Mouse (Mus musculus) activated CD4-positive, CD25-positive, alpha-beta regulatory T cell, adult 4 months (primary cell): ENCODE measurements around the gene Kcnma1. TPM values are rescaled to one million over a fixed set of nuclear protein-coding genes. Genes with fewer than 3 reads are reported as not detected.

ENCODE experiments used
- ATAC-seq: one replicate; pipeline ENCODE4 v1.8.0; 2017
- polyA plus RNA-seq, 2 experiments: library from polyadenylated mRNA; unstranded; fragments of 100-300 nt; shearing (Covaris generic); gene quantifications; one replicate each; pipeline ENCODE4 v1.2.1; 2017

The Kcnma1 gene
- polyA plus RNA-seq, 2 experiments from 2014 or later: not detected

DNA sequence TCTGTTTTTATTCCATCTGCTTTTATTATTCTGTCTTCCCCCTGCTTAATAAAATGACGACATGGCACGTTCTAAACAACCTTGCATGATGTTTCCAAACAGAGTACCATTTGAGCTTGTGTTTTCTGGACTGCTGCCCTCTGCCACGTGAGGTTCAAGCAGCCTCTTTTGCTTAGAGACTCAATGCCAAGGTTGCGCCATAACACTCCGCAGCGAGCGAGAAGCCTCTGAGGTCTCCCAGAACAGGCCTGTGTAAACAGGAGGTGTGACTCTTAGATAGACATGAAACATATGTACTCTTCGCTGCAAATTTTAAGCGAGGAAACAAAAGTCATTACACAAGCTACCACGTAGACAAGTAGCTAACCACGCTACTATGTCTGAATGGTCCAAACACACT lies 55.2 kb downstream of the Kcnma1 start:
- ATAC-seq: no peak

DNA sequence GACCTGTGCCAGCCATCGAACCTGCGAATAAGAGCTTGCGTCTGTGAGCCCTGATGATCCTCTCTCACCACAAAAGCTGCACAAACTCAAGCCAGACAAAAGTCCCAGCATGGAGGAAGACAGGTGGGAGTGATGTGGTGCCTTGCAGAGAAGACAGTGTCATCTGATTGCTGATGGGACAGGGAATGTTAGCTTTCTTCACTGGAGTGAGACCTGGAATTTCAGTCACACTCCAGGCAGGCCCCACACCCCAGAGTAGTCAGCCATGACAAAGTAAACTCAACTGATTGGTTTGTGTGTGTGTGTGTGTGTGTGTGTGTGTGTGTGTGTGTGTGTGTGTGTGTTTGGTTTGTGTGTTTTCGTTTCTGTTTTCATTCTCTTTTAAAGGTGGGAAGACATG lies 57.0 kb downstream of the Kcnma1 start:
- no peak for ATAC-seq

DNA sequence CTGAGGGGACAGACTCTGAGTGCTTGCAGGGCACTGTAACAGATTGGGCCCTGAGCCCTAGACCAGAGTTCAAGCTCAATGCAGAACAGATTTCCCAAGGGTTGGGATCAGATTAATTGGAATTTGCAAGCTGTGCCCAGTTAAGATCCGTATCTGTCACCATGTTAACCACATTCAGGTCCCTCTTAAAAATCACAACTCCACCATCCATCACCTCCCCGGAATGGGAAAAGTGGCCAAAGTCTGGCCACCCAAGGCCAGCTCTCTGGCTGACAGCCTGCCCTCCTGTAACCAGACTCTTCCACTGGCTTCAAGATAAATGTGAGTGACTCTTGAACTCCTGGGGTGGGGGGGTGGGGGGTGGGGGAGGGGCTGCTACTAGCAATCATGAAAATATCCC lies 70.4 kb downstream of the Kcnma1 start:
- ATAC-seq: no peak

DNA sequence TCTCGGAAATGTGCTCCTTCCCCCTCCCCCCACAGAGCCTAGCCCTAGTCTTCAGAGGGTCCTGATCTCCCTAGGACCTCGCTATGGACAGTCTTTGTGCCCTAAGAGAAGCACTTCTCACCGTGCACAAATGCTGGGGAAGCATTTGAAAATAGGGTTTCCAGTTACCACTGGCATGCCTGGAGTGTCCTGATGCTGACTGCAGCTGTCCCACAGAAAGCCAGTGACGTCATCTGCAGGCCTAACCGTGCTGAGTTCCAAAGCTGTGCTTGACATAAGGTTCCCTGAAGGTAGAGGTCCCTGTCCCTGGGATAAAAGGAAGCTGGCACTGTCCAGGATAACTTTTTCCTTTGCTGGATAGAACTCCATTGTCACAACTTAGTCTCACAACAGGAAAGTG lies 71.1 kb downstream of the Kcnma1 start:
- ATAC-seq: no peak

DNA sequence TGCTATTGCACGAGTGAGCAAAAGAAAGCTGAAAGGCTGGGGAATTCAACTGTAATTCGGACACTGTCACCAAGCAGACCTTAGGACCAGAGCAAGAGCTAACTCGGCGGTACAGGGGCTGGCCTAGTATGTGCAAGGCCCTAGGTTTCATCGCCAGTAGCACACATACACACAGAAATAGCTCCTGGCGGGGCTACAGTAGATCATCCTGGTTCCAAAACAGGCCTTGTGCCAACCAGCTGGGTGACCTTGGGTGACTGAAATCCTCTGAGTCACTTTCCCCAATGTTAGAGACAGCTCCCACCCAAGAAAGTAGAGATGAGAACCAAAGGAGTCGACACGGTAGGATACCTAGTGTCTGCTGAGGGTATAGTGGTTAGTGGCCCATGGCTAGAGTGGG lies 72.2 kb downstream of the Kcnma1 start:
- ATAC-seq: no peak

DNA sequence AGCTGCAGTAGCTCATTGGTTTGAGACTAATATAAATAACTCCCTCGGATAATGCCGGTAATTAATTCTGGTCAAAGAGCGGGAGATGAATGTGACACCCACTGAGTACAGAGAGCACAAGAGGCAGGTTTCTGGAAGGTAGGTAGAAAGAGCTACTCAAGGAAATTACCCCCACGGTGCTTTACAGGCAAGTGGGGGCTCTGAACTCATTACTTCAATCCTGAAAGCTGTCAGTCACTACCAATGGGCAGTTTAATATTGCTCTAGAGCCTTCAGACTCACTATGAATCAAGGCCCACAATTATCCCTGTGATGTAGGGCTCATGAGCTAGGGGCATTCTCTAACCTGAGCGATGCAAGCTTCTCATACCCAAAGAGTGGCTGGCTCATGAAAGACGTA lies 79.3 kb downstream of the Kcnma1 start:
- ATAC-seq: no peak

DNA sequence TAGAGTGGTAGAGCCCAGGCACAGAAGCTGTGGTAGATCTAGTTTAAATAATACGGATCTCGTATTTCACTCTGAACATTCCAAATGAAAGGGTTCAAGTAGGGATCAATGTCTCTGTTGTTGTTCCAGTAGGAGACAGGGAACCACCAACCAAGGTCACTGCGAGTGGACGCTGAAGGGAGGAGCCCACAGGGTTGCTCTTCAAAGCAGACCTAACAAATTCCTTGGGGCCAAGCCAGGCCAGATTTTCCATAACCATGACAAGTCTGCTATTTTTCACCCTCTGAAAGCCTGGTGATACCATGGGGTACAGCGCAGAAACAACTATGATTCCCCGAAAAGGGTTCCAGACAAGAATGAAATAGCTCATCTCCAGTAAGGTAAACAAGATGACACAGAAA lies 82.6 kb downstream of the Kcnma1 start:
- ATAC-seq: no peak

DNA sequence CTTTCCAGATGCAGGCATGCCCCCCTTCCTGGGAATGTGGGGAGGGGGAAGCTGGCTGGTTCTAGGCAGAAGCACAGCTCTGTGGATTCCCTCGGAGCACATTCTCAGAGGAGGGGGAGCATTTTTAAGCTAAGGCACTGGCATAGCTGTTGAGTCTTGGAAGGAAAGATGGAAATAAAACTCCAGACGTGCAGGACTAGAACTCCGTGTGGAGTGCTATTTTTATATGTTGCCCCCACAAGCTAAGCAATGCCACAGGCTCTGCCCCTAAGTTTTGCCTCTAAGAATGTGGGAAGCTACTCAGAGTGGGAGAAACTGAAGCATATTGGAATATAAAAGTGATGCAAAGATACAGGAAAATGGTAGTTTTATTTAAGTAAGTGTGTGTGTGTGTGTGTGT lies 85.1 kb downstream of the Kcnma1 start:
- no peak for ATAC-seq

DNA sequence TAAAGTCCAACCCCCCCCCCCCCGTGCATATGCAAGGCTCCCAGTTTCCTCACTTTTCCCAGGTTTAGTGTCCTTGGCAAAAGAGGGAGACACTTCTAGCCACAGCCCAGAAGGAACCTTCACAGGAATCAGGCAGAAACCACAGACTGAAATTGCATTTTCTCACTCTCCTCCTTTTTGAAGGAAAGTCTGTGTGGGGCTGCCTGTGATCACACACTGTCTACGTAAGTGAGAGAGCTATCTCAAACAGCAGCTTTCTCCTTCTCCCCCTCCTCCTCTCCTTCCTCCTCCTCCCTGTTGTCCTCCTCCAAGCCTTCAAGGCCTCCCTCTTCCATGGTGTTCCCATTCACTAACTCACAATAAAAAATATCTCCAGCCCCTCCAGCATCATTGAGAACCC lies 90.9 kb downstream of the Kcnma1 start:
- no peak for ATAC-seq

DNA sequence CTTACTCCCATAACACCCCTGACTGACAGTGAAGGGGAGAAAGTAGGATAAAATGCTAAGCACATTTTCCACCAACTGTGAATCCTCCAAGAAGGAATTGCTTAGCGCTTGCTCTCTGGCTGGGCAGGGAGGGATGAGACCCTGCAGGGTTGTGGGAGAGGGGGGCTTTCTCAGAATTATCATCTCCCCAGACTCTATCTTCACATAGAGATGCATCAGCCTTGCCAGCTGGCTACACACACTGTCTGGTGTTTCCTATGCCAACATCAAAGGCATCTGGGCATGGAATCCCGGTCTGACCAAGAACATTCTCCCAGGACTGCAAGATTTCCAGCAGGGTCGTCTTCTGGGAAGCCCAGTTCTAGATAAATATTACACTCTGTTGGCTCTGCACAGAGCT lies 91.5 kb downstream of the Kcnma1 start:
- ATAC-seq: no peak

DNA sequence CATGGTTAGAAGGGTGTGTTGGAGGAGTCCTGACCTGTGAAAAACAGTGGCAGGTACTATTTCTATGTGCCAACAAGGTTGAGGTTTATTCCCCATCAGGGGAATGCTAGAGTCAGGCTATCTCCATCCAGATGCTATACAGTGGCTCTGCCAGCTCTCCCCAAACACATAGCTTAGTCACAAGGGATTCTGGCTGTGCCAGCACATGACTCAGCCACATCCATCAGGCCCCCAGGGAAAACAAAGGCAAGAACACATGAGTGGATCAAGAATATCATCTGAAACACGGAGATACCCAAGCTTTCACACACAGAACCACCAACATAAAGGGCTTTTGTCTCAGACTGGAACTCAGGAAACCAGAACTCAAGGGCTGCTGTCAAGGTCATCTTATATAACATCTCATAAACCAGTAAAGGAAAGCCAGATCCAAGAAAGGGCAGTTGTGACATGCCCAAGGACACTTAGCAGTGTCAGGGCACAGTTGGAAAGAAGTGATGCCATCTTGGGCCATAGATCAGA lies 103.1 kb downstream of the Kcnma1 start:
- ATAC-seq: no peak

DNA sequence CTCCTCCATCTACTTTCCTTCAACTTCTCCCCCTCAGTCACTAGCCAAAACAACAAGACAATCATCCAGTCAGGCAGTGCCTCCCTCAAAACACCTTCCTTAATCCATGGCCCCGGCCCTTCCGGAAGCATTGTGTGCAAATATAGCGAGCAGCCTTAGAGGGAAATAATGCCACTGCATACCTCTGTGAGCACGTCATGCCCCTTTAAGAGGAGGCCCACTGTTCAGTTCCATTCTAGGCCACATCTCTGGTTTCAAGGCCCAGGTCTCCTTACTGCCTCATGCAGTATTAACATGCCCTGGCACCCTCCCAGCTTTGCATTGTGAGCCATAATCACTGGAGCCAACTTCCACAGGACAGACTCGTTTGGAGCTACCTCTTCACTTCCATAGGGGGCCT lies 105.7 kb downstream of the Kcnma1 start:
- no peak for ATAC-seq

DNA sequence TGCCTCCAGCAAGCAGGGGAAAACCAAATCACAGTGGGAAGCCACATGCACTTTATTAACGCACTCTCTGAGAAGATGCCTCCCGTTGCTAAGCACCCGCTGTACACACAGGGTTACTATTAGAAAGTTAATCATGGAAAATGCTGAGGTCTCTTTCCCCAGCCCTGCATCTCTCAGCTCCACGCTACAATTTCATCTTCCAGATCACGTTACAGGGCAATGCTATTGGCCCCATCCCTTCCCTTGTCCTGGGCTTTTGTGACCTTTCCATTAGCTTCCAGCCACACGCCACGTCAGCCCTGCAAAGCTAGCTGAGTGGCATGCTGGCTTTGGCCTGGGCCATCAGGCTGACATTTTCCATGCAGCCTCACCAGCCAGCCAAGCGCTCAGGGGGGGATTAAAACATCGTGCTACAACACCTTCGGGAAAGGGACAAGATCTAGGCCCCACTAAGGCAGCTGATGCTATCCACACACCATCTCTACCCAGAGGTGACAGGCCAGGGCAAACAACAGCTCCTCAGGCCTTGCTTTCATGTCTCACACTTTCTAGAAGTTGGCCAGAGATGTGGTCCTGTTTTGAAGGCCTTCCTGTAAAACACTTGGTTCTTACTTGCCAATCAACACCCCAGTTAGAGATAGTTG lies 111.5 kb downstream of the Kcnma1 start:
- ATAC-seq: no peak

DNA sequence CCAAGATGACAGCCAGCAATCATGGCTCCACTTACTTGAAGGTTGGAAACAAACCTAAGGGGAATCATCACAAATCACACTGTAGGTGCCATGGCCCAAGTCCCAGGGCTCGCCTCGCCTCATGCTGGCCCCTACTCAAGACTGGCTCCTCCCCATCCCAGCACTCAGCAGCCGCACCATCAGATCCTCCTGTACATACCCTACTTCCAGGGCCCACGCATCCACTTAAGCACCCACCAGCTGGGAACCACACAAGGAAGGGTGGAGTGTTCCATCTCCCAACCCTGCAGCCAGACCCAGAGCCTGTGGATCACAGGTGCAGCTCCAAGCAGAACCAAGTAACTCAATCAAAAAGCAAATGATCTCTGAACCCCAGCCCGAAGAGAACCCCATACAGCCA lies 114.8 kb downstream of the Kcnma1 start:
- no peak for ATAC-seq

DNA sequence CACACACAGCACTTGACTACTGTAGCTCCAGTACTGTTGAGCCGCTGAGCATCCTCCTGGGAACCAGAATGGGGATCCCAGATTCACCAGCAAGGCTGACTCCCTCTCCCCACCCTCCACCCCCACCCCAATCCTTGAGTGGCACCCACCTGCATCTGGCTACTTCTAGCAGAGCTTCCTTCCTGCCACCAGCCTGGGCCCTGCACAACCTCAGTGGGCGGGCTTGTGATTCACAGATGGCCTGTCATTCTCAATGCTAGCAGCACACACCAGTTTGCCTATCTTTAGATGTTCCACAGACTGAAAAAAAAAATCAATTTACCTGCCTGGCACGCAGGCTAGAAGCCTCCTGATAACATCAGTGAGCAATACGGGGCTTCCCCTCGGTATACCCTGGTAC lies 116.5 kb downstream of the Kcnma1 start:
- ATAC-seq: no peak

DNA sequence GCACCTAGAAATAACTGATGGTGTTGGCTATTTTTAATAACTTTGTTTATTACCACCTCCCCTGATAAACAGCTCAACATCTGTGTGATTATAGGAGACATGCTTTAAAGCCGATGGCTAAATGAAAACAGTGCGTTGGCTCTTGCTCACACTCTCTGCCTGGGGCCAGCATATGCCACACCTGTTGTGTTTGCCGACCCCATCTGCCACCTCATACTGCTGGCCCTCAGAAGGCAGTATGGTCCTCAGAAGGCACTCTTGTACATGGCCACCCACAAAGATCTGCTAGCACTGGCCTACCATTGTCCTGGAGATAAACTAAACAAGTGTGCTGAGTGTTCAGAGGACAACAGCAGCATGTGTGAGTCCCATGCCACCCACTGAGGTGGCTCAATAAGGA lies 118.3 kb downstream of the Kcnma1 start:
- no peak for ATAC-seq

DNA sequence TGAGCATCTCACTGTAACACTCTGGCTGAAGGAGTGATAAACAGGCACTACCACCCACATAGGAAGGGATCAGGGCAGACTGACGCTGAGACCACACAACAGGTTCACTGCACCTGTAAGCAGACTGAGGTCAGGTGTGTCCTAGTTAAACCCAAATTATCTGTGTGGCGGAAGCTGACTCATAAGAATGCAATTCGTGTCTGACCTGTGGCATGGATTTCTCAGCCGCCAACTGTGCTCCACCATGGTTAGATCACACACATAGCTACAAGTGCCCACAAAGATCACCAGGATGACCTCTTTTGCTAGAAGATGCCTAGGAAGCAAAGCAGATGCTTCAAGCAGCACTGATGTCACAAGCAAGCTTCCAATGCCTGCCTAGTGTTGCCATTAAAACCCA lies 128.2 kb downstream of the Kcnma1 start:
- ATAC-seq: no peak

DNA sequence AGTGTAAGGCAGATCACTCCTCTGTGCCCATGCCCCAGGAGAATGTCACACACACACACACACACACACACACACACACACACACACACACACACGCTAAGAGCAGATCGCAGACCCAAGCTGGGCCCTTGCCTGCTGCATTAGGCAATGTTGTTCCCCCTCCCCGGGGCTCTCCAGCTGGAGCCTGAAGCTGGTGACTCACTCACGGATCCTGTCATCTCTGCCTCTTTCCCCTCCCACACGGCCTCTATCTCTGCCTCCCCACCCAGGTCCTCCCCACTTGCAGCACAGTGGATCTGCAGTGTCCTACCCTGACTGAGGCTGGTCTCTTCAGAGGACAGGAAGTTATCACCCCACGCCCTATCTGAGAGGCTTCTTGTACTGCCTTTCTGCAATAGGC lies 128.8 kb downstream of the Kcnma1 start:
- ATAC-seq: no peak

DNA sequence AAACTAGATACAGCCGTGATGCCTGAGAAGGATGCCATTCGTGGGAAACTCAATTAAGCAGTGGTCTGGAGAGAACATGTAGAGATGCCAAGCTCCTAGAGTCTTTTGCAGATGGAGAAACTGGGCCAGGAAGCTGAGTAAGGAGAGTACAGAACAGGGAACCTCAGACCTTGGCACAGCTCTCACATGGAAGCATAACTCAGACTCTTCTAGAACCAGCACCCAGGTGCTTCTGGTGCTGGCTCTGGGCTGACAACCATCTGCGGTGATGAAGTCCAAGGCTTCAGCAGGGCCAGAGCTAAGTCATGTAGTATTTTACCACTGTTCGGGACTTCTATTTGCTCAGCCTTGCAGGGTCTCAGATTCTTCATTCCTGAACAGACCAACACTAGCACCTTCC lies 129.2 kb downstream of the Kcnma1 start:
- ATAC-seq: no peak

DNA sequence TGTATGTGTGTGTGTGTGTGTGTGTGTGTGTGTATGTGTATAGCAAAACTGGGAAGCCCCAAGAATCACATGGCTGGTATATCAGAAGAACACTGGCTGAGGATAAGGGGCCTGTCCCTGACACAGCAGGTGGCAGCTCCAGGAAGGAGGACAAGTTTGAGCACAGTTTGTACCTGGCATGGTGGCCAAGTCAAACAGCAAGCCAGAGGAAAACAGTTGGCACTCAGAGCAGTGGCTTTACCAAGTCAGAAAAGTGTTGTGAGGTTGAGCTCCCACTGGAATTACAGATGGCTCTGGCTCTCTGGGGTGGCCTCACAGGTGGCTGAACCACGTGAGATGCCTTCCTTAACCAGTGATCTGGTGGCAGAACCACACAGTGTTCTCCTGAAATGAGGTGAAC lies 132.3 kb downstream of the Kcnma1 start:
- no peak for ATAC-seq

DNA sequence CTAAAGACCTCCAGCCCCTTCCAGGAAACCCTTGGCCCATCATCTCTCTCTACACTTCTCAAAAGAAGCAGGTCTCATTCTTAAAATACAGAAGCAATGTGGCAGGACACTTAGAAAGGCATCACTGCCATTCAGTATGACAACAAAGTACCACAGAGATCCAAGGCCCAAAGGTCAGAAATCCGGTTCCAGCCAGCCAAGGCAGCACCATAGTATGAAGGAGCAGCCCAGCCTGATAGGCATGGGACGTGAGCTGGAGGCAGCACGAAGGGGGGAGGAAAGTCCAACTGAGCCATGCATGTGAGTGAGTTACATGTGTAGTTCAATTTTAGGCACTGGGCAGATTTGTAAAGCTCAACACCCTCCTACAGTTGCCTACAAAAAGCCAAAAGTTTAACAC lies 135.0 kb downstream of the Kcnma1 start:
- ATAC-seq: no peak

DNA sequence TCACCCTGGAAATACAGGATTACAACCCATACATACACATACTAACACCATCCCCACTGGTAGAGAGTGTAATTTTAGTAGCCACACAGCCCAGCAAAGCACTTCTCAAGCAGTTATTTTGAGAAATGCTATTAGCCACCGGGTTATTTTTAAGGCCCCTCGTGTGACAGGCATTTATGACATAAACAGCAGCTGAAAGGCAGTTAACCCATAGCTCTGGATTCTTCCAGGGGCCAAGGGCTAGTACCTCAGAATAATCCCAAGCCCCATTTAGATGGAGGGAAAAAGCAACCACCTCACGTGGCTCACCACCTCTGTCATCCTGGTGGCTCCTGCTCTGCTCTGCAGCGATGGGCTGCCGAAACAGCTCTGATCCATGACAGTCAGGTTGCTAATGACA lies 136.7 kb downstream of the Kcnma1 start:
- no peak for ATAC-seq

DNA sequence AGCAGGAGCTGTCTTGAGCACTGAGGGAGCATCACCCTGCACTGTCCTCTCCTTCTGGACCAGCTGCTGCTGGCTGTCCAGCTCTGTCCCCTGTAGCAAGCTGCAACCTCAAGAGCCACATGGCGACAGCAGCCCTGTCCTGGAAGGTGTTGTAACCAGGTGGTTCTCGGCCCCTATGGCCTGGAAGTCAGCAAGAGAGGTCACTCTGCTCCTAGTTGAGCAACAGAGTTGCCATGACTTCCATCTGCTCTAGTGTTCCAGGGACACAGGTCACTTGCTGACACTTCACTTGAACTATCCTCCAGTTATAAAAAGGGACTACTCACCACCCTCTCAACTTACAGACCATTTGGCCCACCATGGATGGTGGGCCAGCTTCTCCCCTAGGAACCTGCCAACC lies 139.7 kb downstream of the Kcnma1 start:
- ATAC-seq: no peak

DNA sequence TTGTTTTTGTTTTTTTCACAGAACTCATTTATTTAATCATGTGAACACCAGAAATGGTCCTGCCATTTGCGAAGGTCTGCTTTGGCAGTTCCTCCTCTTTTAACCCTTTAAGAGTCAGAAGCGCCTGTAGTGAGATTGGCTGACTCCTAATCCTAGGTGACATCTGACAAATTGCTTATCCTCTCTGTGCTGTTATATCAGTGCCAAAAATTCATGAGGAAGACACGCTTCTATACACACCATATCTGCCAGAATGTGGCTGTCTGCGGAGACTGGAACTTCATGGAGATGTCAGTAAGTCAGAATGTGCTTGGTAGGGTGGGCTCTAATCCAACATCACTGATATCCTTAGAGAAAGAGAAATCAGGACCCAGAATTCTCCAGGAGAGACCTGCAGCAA lies 157.3 kb downstream of the Kcnma1 start:
- ATAC-seq: no peak

DNA sequence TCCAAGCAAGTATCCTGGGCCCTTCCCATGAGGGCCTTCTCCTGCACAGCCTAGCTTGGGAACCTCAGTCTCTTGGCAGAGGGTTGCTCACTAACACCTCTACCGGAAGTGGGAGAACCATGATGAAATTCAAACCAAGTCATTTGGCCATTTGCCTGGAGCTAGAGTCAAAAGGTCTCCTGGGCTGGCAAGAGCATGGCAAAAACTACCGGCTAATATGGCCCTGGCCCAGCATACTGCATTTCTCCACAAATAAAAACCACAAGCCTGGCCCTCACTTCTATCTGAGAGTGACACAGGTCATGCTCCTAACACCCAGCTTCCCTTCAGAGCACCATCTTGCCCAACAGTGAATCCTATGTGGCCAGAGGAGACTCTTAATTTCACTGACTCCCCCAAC lies 159.3 kb downstream of the Kcnma1 start:
- no peak for ATAC-seq
